Mouse (Mus musculus): ENCODE measurements around the gene Tmem190.

DNA sequence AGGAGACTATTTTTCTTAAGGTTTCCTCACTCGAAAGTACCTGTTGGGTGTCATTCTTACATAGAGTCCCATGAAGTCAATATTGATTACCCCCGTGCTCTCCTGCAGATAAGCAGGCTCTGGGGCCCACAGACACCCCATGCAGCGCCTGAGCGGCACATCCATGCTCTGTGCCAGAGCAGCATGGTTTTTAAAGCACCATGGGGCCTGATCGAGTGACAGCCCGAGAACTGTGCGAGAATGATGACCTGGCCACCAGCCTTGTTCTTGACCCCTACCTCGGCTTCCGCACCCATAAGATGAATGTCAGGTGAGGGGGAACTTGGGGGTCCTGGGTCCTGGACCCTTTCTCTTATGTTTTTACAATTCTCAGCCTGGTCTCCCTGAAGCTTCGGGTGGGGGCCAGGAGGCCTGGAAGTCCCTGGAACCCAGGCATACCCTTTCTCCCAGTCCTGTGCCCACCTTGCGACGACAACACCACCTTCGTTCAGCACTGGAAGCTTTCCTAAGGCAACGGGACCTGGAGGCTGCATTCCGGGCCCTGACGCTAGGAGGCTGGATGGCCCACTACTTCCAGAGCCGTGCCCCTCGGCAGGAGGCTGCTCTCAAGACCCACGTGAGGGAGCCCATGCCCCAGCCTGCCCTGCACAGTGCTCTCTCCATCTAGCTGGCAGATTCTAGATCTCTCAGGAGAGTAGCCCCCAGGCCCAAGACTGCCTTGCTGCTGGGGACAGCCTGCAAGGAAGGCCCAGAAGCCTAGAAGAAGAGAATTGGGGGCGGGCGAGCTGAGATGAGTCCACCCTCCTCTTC is 40.9 kb upstream of the Tmem190 start:
- TF ChIP-seq CTCF (IDR thresholded peaks at IDR 0.05; ENCODE audit: low read depth, low read length), result no peak
- TF ChIP-seq POLR2AphosphoS5 (IDR thresholded peaks at IDR 0.05; ENCODE audit: insufficient replicate concordance, low read depth, low read length), result no peak
- no peak for TF ChIP-seq TAL1 (conservative IDR thresholded peaks at IDR 0.05; ENCODE audit: low read depth, low read length)

Data from G1E (cell line).